Mouse (Mus musculus): ENCODE measurements at regions not wholly inside any gene's neighbourhood (a gene's known extent, or its start where the extent isn't known, plus 50 kb on each side); places are given as distances from the start of the nearest gene placed in this dataset.

GRCm38 (mm10) chr13:16315689-16316088 is 304.0 kb downstream of the Inhba start:
- DNase-seq (ENCODE audit: low spot score in 2 of 2) = no peak

- DNase-seq (ENCODE audit: low spot score in 2 of 2) = no peak
Measured at GRCm38 (mm10) chr13:16316581-16316980, 304.9 kb downstream of the Inhba start.

- no peak for DNase-seq (ENCODE audit: low spot score in 2 of 2)
Measured at GRCm38 (mm10) chr13:16317412-16317811, 305.8 kb downstream of the Inhba start.

GRCm38 (mm10) chr13:16320392-16320791 is 308.7 kb downstream of the Inhba start:
- DNase-seq (ENCODE audit: low spot score in 2 of 2) = no peak

- no peak for DNase-seq (ENCODE audit: low spot score in 2 of 2)
Measured at GRCm38 (mm10) chr13:16325661-16326060, 314.0 kb downstream of the Inhba start.

GRCm38 (mm10) chr13:16341727-16342126 is 330.1 kb downstream of the Inhba start:
- no peak for DNase-seq (ENCODE audit: low spot score in 2 of 2)

GRCm38 (mm10) chr13:16342171-16342570 is 330.5 kb downstream of the Inhba start:
- DNase-seq (ENCODE audit: low spot score in 2 of 2) = no peak

- DNase-seq (ENCODE audit: low spot score in 2 of 2) = no peak
Measured at GRCm38 (mm10) chr13:16343280-16343945, 331.8 kb downstream of the Inhba start.

GRCm38 (mm10) chr13:16349353-16349752 is 337.7 kb downstream of the Inhba start:
- no peak for DNase-seq (ENCODE audit: low spot score in 2 of 2)

- no peak for DNase-seq (ENCODE audit: low spot score in 2 of 2)
Measured at GRCm38 (mm10) chr13:16350061-16350460, 338.4 kb downstream of the Inhba start.

- no peak for DNase-seq (ENCODE audit: low spot score in 2 of 2)
Measured at GRCm38 (mm10) chr13:16355316-16355715, 343.7 kb downstream of the Inhba start.

- DNase-seq (ENCODE audit: low spot score in 2 of 2) = no peak
Measured at GRCm38 (mm10) chr13:16379492-16379891, 367.8 kb downstream of the Inhba start.

GRCm38 (mm10) chr13:16379949-16380348 is 368.3 kb downstream of the Inhba start:
- no peak for DNase-seq (ENCODE audit: low spot score in 2 of 2)

- DNase-seq (ENCODE audit: low spot score in 2 of 2) = no peak
Measured at GRCm38 (mm10) chr13:16382936-16383511, 371.4 kb downstream of the Inhba start.

GRCm38 (mm10) chr13:16416356-16417019 is 404.8 kb downstream of the Inhba start:
- no peak for DNase-seq (ENCODE audit: low spot score in 2 of 2)

GRCm38 (mm10) chr13:16424147-16424546 is 412.5 kb downstream of the Inhba start:
- DNase-seq (ENCODE audit: low spot score in 2 of 2) = no peak

GRCm38 (mm10) chr13:16435436-16435835 is 423.8 kb downstream of the Inhba start:
- no peak for DNase-seq (ENCODE audit: low spot score in 2 of 2)

GRCm38 (mm10) chr13:16453234-16453633 is 441.6 kb downstream of the Inhba start:
- no peak for DNase-seq (ENCODE audit: low spot score in 2 of 2)

- DNase-seq (ENCODE audit: low spot score in 2 of 2) = no peak
Measured at GRCm38 (mm10) chr13:16459743-16460142, 448.1 kb downstream of the Inhba start.

- DNase-seq (ENCODE audit: low spot score in 2 of 2) = no peak
Measured at GRCm38 (mm10) chr13:16461681-16462080, 450.0 kb downstream of the Inhba start.

- no peak for DNase-seq (ENCODE audit: low spot score in 2 of 2)
Measured at GRCm38 (mm10) chr13:16464823-16465222, 453.2 kb downstream of the Inhba start.

GRCm38 (mm10) chr13:16465317-16465716 is 453.7 kb downstream of the Inhba start:
- DNase-seq (ENCODE audit: low spot score in 2 of 2) = no peak

GRCm38 (mm10) chr13:16465812-16466211 is 454.2 kb downstream of the Inhba start:
- DNase-seq (ENCODE audit: low spot score in 2 of 2) = no peak
